16 mouse cellular contexts compared by ENCODE assay signal in the genomic region with DNA sequence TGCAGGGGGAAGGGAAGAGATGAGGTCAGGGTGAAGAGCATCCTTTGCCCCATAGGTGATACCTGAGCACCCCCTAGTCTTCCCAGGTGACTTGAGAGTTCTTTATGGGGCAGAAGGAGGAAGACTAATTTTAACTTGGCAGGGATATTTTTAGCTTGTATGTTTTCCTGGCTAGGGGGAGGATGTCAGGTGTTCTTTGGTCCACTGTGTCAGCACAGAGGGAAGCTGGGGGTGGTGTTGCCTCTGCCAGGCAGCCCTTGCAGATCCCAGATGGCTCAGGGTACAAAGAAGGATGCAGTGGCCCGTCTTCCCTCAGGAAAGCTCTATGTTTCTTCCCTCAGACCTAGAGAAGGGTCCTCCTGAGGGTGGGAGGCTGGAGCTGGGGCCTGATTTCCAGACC.
"Had no signal": no experiment of that assay in that cellular context is flagged by ENCODE, and none has a peak within 500 bp of the region (broad histone marks: within the 10 kb centered on the region; RNA-seq: fewer than 3 reads in every experiment).

No protein-coding gene starts in this region.

- H3K4me1 ChIP-seq: limb, embryonic 15.5 days; liver, embryonic 12.5 days; stomach, embryonic 15.5 days had no signal

- DNase-seq: kidney, adult 9 months; kidney, postnatal 36 days; layer of hippocampus, adult 9-11 months; layer of hippocampus, postnatal 36 days; lung, embryonic 14.5 days; lung, postnatal 10 days; lung, postnatal 4 days; retina, postnatal 1 day; right cerebral cortex, postnatal 4 days; thymus, postnatal 36 days had no signal

- ATAC-seq: liver, embryonic 12.5 days had no signal

- H3K4me2 ChIP-seq: limb, embryonic 15.5 days; liver, embryonic 12.5 days; lung, embryonic 14.5 days; midbrain, embryonic 11.5 days; neural tube, embryonic 13.5 days; stomach, embryonic 15.5 days had no signal

- H3K4me3 ChIP-seq: limb, embryonic 15.5 days; liver, embryonic 12.5 days; neural tube, embryonic 13.5 days; stomach, embryonic 15.5 days had no signal

- H3K9me3 ChIP-seq: limb, embryonic 15.5 days; liver, embryonic 12.5 days; neural tube, embryonic 13.5 days; stomach, embryonic 15.5 days had no signal

- H3K27ac ChIP-seq: kidney, postnatal 0 days; limb, embryonic 15.5 days; liver, embryonic 12.5 days; neural tube, embryonic 13.5 days; stomach, embryonic 15.5 days had no signal

- H3K36me3 ChIP-seq: limb, embryonic 15.5 days; liver, embryonic 12.5 days; neural tube, embryonic 13.5 days; stomach, embryonic 15.5 days had no signal

- H3K9ac ChIP-seq: limb, embryonic 15.5 days; liver, embryonic 12.5 days; lung, embryonic 14.5 days; neural tube, embryonic 13.5 days; stomach, embryonic 15.5 days had no signal

- H3K27me3 ChIP-seq: limb, embryonic 15.5 days; liver, embryonic 12.5 days; neural tube, embryonic 13.5 days; stomach, embryonic 15.5 days had no signal
